Mouse (Mus musculus): ENCODE results near the gene Pmp22.

DNA sequence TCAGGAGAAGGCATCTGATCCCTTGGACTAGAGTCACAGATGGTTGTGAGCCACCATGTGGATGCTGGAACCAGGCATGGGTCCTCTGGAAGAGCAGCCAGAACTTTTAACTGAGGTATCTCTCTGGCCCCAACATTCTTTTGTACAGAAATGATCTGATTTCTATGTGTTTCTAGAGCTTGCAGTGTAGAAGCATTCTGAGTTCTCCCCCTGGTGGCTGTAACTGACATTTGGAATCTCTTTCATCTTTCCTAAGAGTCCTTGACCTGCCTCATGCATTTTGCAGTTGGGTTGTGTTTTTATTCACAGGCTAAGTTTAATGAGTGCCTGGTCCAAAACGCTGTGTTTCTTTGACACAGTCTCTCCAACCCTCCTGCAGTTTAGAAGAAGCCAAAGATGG, 43.2 kb downstream of the Pmp22 start:
- no peak for TF ChIP-seq ZNF384 (IDR thresholded peaks at IDR 0.05; ENCODE audit: low read depth, low read length)
- TF ChIP-seq MAFK (IDR thresholded peaks at IDR 0.05; ENCODE audit: insufficient read depth, low read depth, low read length): no peak

All from ES-E14 (cell line).